In the genomic region with DNA sequence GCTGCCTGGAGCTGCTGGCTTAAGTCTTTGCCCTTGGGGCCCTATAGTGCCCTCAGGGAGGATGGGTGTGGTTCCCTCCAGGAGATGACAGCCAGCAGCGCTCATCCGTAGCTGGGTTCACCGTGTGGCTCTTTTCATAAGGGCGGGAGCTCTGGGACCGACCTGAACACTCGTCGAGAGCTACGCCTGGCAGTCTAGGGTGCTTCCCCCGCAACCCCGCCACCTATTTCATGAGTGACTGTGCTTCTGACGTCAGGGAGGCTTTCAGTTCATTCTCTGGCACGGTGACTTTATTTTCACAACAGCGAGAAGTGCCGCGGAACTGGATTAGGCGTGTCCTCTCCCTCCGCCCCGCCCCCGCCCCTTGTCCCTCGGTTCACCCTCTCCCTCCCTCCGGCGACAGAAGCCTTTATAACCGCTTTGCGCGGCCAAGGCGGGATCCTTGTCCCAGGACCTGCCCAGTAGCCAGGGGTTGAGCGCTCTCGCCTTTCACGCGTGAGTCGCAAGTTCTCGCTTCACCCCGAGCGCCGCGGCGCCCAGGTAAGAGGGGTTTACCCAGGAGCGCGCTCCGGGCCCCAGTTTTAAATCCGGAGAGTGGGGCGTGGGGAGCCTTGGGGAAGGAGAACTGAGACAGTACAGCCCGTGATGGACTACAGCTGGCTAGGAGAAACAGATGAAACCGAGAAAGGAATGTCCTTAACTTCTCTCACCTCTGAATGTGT, we compare ENCODE assay signal across 7 mouse cellular contexts. TPM values are rescaled to one million over a fixed set of nuclear protein-coding genes. Genes with fewer than 3 reads are reported as not detected.
DNase-seq lines count a peak whose midpoint lies in the region; ATAC-seq and TF ChIP-seq lines count a peak whose summit lies in the region.

TSS of gene Gprc5a (plus strand) at position 416 of the 722 bp plus-strand sequence.

- peak; percentile 18 to 31 for DNase-seq in adrenal gland, adult 18-20 months (ENCODE audit: low spot score in 2 of 2)
- peak; percentile 46 to 56 for DNase-seq in heart, postnatal 36 days
- peak; percentile 71 for DNase-seq in limb, embryonic 11.5 days (ENCODE audit: low spot score)

- peak within 1 kb of the TSS; percentile 58 for H3K9ac ChIP-seq in ES-Bruce4 (ENCODE audit: low read depth, poor library complexity, severe bottlenecking)
- peak within 1 kb of the TSS; percentile 52 for H3K9ac ChIP-seq in limb, embryonic 11.5 days (ENCODE audit: low read length)
- H3K9ac ChIP-seq in midbrain, embryonic 12.5 days (replicated peaks): peak within 1 kb of the TSS; percentile 46
- H3K9ac ChIP-seq in stomach, embryonic 16.5 days (ENCODE audit: low read length): peak within 1 kb of the TSS; percentile 77

- no peaks in the 10 kb centered on the region for H3K27me3 ChIP-seq in ES-Bruce4 (ENCODE audit: control insufficient read depth, insufficient read depth, low read length, poor library complexity, severe bottlenecking)
- H3K27me3 ChIP-seq in limb, embryonic 11.5 days (ENCODE audit: control insufficient read depth, insufficient read depth, low read length): peaks cover 9% of the 10 kb centered on the region; the same call in 1 of the 2 replicates
- H3K27me3 ChIP-seq in midbrain, embryonic 12.5 days: peaks cover 46% of the 10 kb centered on the region
- no peaks in the 10 kb centered on the region for H3K27me3 ChIP-seq in stomach, embryonic 16.5 days (ENCODE audit: control insufficient read depth, insufficient read depth, low read length)

- peak within 1 kb of the TSS; percentile 48 for H3K27ac ChIP-seq in ES-Bruce4 (ENCODE audit: insufficient read depth, low read length)
- H3K27ac ChIP-seq in limb, embryonic 11.5 days (replicated peaks; ENCODE audit: low read depth, low read length): no peak within 1 kb of the TSS
- H3K27ac ChIP-seq in midbrain, embryonic 12.5 days (replicated peaks): no peak within 1 kb of the TSS
- peak within 1 kb of the TSS; percentile 64 for H3K27ac ChIP-seq in stomach, embryonic 16.5 days (ENCODE audit: low read length)

- peak within 1 kb of the TSS; percentile 76 for H3K4me2 ChIP-seq in limb, embryonic 11.5 days (ENCODE audit: low read depth, severe bottlenecking)
- H3K4me2 ChIP-seq in midbrain, embryonic 12.5 days (replicated peaks): peak within 1 kb of the TSS; percentile 80
- H3K4me2 ChIP-seq in stomach, embryonic 16.5 days (ENCODE audit: low read depth, low read length): peak within 1 kb of the TSS; percentile 88

- no peaks in the 10 kb centered on the region for H3K36me3 ChIP-seq in ES-Bruce4 (ENCODE audit: control insufficient read depth, insufficient read depth, low read length, poor library complexity, severe bottlenecking)
- no peaks in the 10 kb centered on the region for H3K36me3 ChIP-seq in limb, embryonic 11.5 days (ENCODE audit: control insufficient read depth, insufficient read depth, low read length)
- no peaks in the 10 kb centered on the region for H3K36me3 ChIP-seq in midbrain, embryonic 12.5 days
- H3K36me3 ChIP-seq in stomach, embryonic 16.5 days (ENCODE audit: control insufficient read depth, insufficient read depth, low read length): no peaks in the 10 kb centered on the region

- no peaks in the 10 kb centered on the region for H3K9me3 ChIP-seq in ES-Bruce4 (replicated peaks; ENCODE audit: control insufficient read depth, insufficient read depth, low read length, poor library complexity, severe bottlenecking)
- H3K9me3 ChIP-seq in limb, embryonic 11.5 days (ENCODE audit: control insufficient read depth, low read length): no peaks in the 10 kb centered on the region
- no peaks in the 10 kb centered on the region for H3K9me3 ChIP-seq in midbrain, embryonic 12.5 days
- H3K9me3 ChIP-seq in stomach, embryonic 16.5 days (replicated peaks; ENCODE audit: control insufficient read depth, low read length): no peaks in the 10 kb centered on the region

- TF ChIP-seq CTCF in ES-Bruce4 (IDR thresholded peaks at IDR 0.05; ENCODE audit: low read depth, low read length): no peak

- 0 out of 2 replicates have a peak, but pooled peaks have one; percentile 41 for ATAC-seq in erythroid progenitor cell, adult 5-6 weeks (replicated peaks; ENCODE audit: low FRiP score, poor library complexity, severe bottlenecking)
- peak; percentile 53 for ATAC-seq in limb, embryonic 11.5 days (ENCODE audit: insufficient number of reproducible peaks, low FRiP score, low TSS enrichment, low read depth)
- ATAC-seq in midbrain, embryonic 12.5 days (ENCODE audit: low FRiP score, low read depth): peak; percentile 67
- ATAC-seq in stomach, embryonic 16.5 days (ENCODE audit: insufficient read depth, low FRiP score): peak; percentile 87

- under 1% methylated on average over 44 of the region's 44 CpGs for WGBS in limb, embryonic 11.5 days
- under 1% methylated on average over 44 of the region's 44 CpGs for WGBS in midbrain, embryonic 12.5 days
- under 1% methylated on average over 44 of the region's 44 CpGs for WGBS in stomach, embryonic 16.5 days

- H3K4me3 ChIP-seq in ES-Bruce4 (ENCODE audit: low read depth, low read length): peak within 1 kb of the TSS; percentile 74
- H3K4me3 ChIP-seq in limb, embryonic 11.5 days (ENCODE audit: low read depth, low read length): peak within 1 kb of the TSS; percentile 40
- H3K4me3 ChIP-seq in midbrain, embryonic 12.5 days: peak within 1 kb of the TSS; percentile 47
- H3K4me3 ChIP-seq in stomach, embryonic 16.5 days (replicated peaks; ENCODE audit: low read length): peak within 1 kb of the TSS; percentile 56

- no peak for TF ChIP-seq POLR2A in ES-Bruce4 (IDR thresholded peaks at IDR 0.05; ENCODE audit: insufficient read depth, low read length)

- intact Hi-C loops in heart, postnatal 36 days (cut with DNase I): no loop called here

- peak; percentile 63 for TF ChIP-seq EP300 in ES-Bruce4 (IDR thresholded peaks at IDR 0.05; ENCODE audit: insufficient read depth, low read depth, low read length)

- peaks cover 4% of the 10 kb centered on the region for H3K4me1 ChIP-seq in ES-Bruce4 (ENCODE audit: control insufficient read depth, insufficient read depth, low read length)
- 0 out of 2 replicates have a peak, but pooled peaks cover 3% of the 10 kb centered on the region for H3K4me1 ChIP-seq in limb, embryonic 11.5 days (ENCODE audit: control insufficient read depth, insufficient read depth, low read length)
- H3K4me1 ChIP-seq in midbrain, embryonic 12.5 days: peaks cover 26% of the 10 kb centered on the region
- H3K4me1 ChIP-seq in stomach, embryonic 16.5 days (ENCODE audit: control insufficient read depth, insufficient read depth, low read length): peaks cover 12% of the 10 kb centered on the region

RNA-seq across cellular contexts. Expression of gene Gprc5a, which starts in this region (rescaled TPM):
- 46.0 and 48.4 TPM in 2 replicates for polyA plus RNA-seq in ES-Bruce4 (2011; ENCODE audit: insufficient read depth, insufficient read length, low read depth, missing spikeins)
- 1 to 10 TPM; 1.1 to 3.5 TPM for total RNA-seq in adrenal gland, adult 18-20 months (2021)
- total RNA-seq in erythroid progenitor cell, adult 5-6 weeks (2015; ENCODE audit: low replicate concordance): not detected in 2 replicates
- not detected in 2 replicates for total RNA-seq in erythroid progenitor cell, adult 5-6 weeks (2017; ENCODE audit: low replicate concordance)
- total RNA-seq in heart, postnatal 36 days (2021): 1 to 10 TPM in 1 of 2 experiments, under 1 TPM in 1; 0.81 to 1.3 TPM
- 0.95 and 1.6 TPM in 2 replicates for polyA plus RNA-seq in limb, embryonic 11.5 days (2014; fragmentation: Nextera tagmentation; extraction: Ambion mirVana)
- polyA plus RNA-seq in midbrain, embryonic 12.5 days (2016; fragmentation: Nextera tagmentation; extraction: Ambion mirVana): 1.8 and 1.9 TPM in 2 replicates
- polyA plus RNA-seq in stomach, embryonic 16.5 days (2015; fragmentation: Nextera tagmentation; extraction: Ambion mirVana): 24.7 and 30.4 TPM in 2 replicates

Comparison
In these comparisons a context has a peak if more than half of its experiments do, and no peak if none do; other contexts are left out.
1. Peak in ATAC-seq in erythroid progenitor cell, adult 5-6 weeks; RNA of the gene not detected or under 1 TPM.
2. H3K27ac ChIP-seq: peak in ES-Bruce4 (single experiment) and stomach, embryonic 16.5 days (single experiment); none in limb, embryonic 11.5 days (single experiment) and midbrain, embryonic 12.5 days (single experiment).
3. Peak in every context shown above with its lines, with median percentiles within 50 percentile points of each other: H3K4me3 ChIP-seq, H3K9ac ChIP-seq, DNase-seq, ATAC-seq and H3K4me2 ChIP-seq.